24 mouse cellular contexts compared by ENCODE assay signal in the genomic region with DNA sequence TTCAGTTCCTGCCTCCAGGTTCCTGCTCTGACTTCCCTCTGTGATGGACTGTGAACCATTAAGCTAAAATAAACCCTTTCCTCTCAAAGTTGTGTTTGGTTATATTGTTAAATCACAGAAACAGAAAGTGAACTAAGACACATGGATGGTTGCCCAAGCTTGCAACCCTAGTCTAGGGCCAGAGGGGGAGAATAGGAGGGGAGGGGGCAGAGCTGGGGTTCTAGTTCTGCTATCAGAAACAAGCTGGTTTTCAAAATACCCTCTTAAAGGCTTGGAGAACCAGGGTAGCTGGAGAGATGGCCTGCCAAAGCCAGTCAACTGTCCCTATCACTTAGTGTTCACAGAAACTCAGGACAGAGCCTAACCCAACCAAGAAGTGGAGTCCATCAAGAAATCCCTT.
"Had no signal": no experiment of that assay in that cellular context is flagged by ENCODE, and none has a peak within 500 bp of the region (broad histone marks: within the 10 kb centered on the region; RNA-seq: fewer than 3 reads in every experiment).

No protein-coding gene starts in this region.

- ATAC-seq: hindbrain, embryonic 16.5 days; intestine, embryonic 15.5 days; intestine, postnatal 0 days had no signal

- H3K27me3 ChIP-seq: heart, embryonic 12.5 days; hindbrain, embryonic 12.5 days; intestine, embryonic 15.5 days; limb, embryonic 12.5 days had no signal

- DNase-seq: gastrocnemius, adult 2 months; gastrocnemius, postnatal 10 days; gastrocnemius, postnatal 25 days; heart, adult 18-20 months; heart, postnatal 10 days; heart, postnatal 4 days; kidney, adult 2 months; kidney, adult 9 months; kidney, postnatal 10 days; kidney, postnatal 25 days; kidney, postnatal 4 days; liver had no signal

- H3K4me3 ChIP-seq: gastrocnemius, adult 2 months; heart, embryonic 10.5 days; heart, embryonic 12.5 days; hindbrain, embryonic 10.5 days; hindbrain, embryonic 12.5 days; intestine, embryonic 15.5 days; layer of hippocampus, adult 2 months; left cerebral cortex, adult 2 months; limb, embryonic 10.5 days; limb, embryonic 12.5 days had no signal

- H3K4me2 ChIP-seq: heart, embryonic 12.5 days; hindbrain, embryonic 12.5 days; hindbrain, embryonic 14.5 days; intestine, embryonic 15.5 days; limb, embryonic 12.5 days had no signal

- H3K27ac ChIP-seq: gastrocnemius, adult 2 months; heart, embryonic 10.5 days; hindbrain, embryonic 10.5 days; hindbrain, embryonic 12.5 days; hindbrain, embryonic 14.5 days; intestine, embryonic 15.5 days; layer of hippocampus, adult 2 months; left cerebral cortex, adult 2 months; limb, embryonic 10.5 days; limb, embryonic 12.5 days had no signal

- H3K4me1 ChIP-seq: heart, embryonic 10.5 days; hindbrain, embryonic 10.5 days; intestine, embryonic 15.5 days had no signal

- H3K36me3 ChIP-seq: heart, embryonic 10.5 days; hindbrain, embryonic 10.5 days; hindbrain, embryonic 12.5 days; intestine, embryonic 15.5 days; limb, embryonic 10.5 days; limb, embryonic 12.5 days had no signal

- H3K9ac ChIP-seq: heart, embryonic 12.5 days; hindbrain, embryonic 12.5 days; hindbrain, embryonic 14.5 days; intestine, embryonic 15.5 days; limb, embryonic 12.5 days had no signal

- H3K9me3 ChIP-seq: heart, embryonic 10.5 days; heart, embryonic 12.5 days; hindbrain, embryonic 12.5 days; intestine, embryonic 15.5 days; limb, embryonic 10.5 days; limb, embryonic 12.5 days had no signal
